Mouse (Mus musculus) thymus, postnatal 10 days (tissue): ENCODE measurements around the gene Icmt.

Experiments
- DNase-seq, 2 experiments: peaks; one replicate each; pipeline ENCODE4 v3.0.0; 2021; ENCODE audit warnings: low spot score in 2 of 2

Gene Icmt

GRCm38 (mm10) chr4:152296874-152297861 lies at the start of gene Icmt:
Icmt (plus strand) TSS chr4:152297227.
- DNase-seq: peak; percentile 99 to 100

GRCm38 (mm10) chr4:152250615-152251014 lies 46.4 kb upstream of the Icmt start:
- no peak for DNase-seq

- no peak for DNase-seq
These were observed 43.8 kb upstream of the Icmt start for GRCm38 (mm10) chr4:152253183-152253759.

- DNase-seq: no peak
These were observed 40.0 kb upstream of the Icmt start for GRCm38 (mm10) chr4:152257070-152257469.

GRCm38 (mm10) chr4:152260451-152260850 lies 36.6 kb upstream of the Icmt start:
- no peak for DNase-seq

GRCm38 (mm10) chr4:152262187-152262586 lies 34.8 kb upstream of the Icmt start:
- no peak for DNase-seq

GRCm38 (mm10) chr4:152263089-152263488 lies 33.9 kb upstream of the Icmt start:
- DNase-seq: no peak

GRCm38 (mm10) chr4:152263512-152264176 lies 33.4 kb upstream of the Icmt start:
- DNase-seq: no peak

- DNase-seq: no peak
These were observed 32.9 kb upstream of the Icmt start for GRCm38 (mm10) chr4:152264177-152264530.

GRCm38 (mm10) chr4:152264867-152265568 lies 32.0 kb upstream of the Icmt start:
- no peak for DNase-seq

GRCm38 (mm10) chr4:152265791-152266190 lies 31.2 kb upstream of the Icmt start:
- DNase-seq: no peak

- DNase-seq: no peak
These were observed 30.7 kb upstream of the Icmt start for GRCm38 (mm10) chr4:152266236-152266895.

GRCm38 (mm10) chr4:152267748-152268369 lies 29.2 kb upstream of the Icmt start:
- no peak for DNase-seq

- DNase-seq: no peak
These were observed 27.1 kb upstream of the Icmt start for GRCm38 (mm10) chr4:152269967-152270366.

- DNase-seq: no peak
These were observed 26.4 kb upstream of the Icmt start for GRCm38 (mm10) chr4:152270599-152270998.

- DNase-seq: no peak
These were observed 25.7 kb upstream of the Icmt start for GRCm38 (mm10) chr4:152271334-152271733.

- no peak for DNase-seq
These were observed 25.0 kb upstream of the Icmt start for GRCm38 (mm10) chr4:152272006-152272405.

- no peak for DNase-seq
These were observed 24.5 kb upstream of the Icmt start for GRCm38 (mm10) chr4:152272449-152273049.

GRCm38 (mm10) chr4:152273191-152273590 lies 23.8 kb upstream of the Icmt start:
- no peak for DNase-seq

GRCm38 (mm10) chr4:152273621-152274236 lies 23.3 kb upstream of the Icmt start, which contains the start of gene Gpr153:
Gpr153 (plus strand) TSS chr4:152274232.
- no peak for DNase-seq
